Mouse (Mus musculus): ENCODE data around the gene Zc3h12c. TPM values are rescaled to one million over a fixed set of nuclear protein-coding genes. Genes with fewer than 3 reads are reported as not detected.
"Not testable (repeated sequence)": the region's sequence is repeated elsewhere in the genome, so short reads cannot be mapped to it uniquely, and the experiment has no call there.

The Zc3h12c gene
- polyA plus RNA-seq, 1 experiment from 2014 or later = 9.9 TPM

DNA sequence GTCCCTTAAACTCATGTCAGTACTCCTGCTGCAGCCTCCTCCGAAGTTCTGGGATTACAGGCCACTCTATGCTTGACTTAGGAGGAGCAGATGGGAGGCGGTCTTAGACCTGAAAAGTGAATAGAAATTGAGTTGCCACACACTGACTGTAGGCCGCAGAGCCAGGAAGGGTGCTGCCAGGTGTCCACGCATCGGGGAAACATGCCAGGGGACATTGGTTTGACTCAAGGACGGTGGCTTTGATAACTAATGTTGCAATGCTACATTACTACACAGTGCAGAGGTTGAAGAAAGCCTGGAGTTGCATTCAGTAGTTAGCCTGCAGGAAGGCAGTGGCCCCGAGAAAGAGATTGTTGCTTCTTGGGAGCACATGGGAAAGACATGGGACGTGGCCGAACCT, 76.6 kb downstream of the Zc3h12c start:
- ATAC-seq = no peak
- peaks cover 24% of the 10 kb centered on the region for H3K36me3 ChIP-seq (ENCODE audit: control insufficient read depth, insufficient read depth, low read length)
- WGBS = 91% methylated on average over 9 of the region's 9 CpGs

DNA sequence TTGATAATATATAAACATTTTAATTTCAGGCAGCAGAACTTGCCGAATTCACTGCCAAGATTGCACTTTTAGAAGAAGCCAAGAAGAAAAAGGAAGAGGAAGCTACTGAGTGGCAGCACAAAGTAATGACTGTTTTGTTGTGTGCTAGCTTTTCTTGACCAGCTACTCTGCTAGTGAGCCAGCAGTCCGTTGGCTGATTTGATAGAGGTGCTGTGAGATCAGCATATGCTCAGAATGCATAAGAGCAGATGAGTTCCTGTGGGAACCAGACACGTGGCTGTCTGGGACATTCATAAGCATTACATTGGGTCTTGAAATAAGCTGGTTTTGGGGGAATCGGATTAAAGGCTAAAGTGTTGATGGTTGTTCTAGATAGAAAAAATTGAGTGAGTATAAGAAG, 86.0 kb downstream of the Zc3h12c start:
- 90% methylated on average over 4 of the region's 4 CpGs for WGBS
- peaks cover 73% of the 10 kb centered on the region for H3K36me3 ChIP-seq (ENCODE audit: control insufficient read depth, insufficient read depth, low read length)
- no peaks in the 10 kb centered on the region for H3K9me3 ChIP-seq (replicated peaks; ENCODE audit: control insufficient read depth, low read length)
- no peak overlapping the region for H3K9ac ChIP-seq (ENCODE audit: low read length)
- ATAC-seq (no peak), DNase-seq (ENCODE audit: low spot score) (no peak)
- H3K4me3 ChIP-seq (ENCODE audit: low read depth, low read length) = no peak overlapping the region
- no peaks in the 10 kb centered on the region for H3K27me3 ChIP-seq (replicated peaks; ENCODE audit: control insufficient read depth, insufficient read depth, low read length)
- H3K27ac ChIP-seq (ENCODE audit: low read depth, low read length) = no peak overlapping the region
- H3K4me1 ChIP-seq (ENCODE audit: control insufficient read depth, insufficient read depth, low read length) = no peaks in the 10 kb centered on the region
- no peak overlapping the region for H3K4me2 ChIP-seq (ENCODE audit: low read length)

More for the DNA sequence above, 76.6 kb downstream of the Zc3h12c start:
- H3K9ac ChIP-seq (ENCODE audit: low read length) = no peak overlapping the region
- H3K27me3 ChIP-seq (replicated peaks; ENCODE audit: control insufficient read depth, insufficient read depth, low read length) = no peaks in the 10 kb centered on the region
- H3K9me3 ChIP-seq (replicated peaks; ENCODE audit: control insufficient read depth, low read length) = no peaks in the 10 kb centered on the region
- no peak overlapping the region for H3K27ac ChIP-seq (ENCODE audit: low read depth, low read length)
- H3K4me1 ChIP-seq (ENCODE audit: control insufficient read depth, insufficient read depth, low read length) = no peaks in the 10 kb centered on the region
- no peak overlapping the region for H3K4me3 ChIP-seq (ENCODE audit: low read depth, low read length)
- H3K4me2 ChIP-seq (ENCODE audit: low read length) = no peak overlapping the region
- no peak for DNase-seq (ENCODE audit: low spot score)

DNA sequence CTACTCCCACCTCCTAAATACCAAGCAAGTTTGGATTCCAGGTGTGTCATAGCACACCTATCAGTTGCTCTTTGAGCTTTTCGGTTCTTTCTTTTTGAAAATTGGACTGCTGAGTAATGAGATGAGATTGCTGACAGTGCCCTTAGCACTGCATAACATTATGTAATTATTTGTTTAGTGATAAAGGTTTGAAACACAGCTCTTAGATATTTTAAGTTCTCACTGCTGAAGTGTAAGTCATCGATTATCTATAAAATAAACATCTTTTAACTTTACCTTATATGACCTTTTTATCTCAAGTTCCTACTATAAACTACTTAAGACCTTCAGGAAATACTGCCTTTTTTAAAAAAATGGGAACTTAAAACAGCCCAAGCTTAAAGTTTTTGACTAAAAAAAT, 86.4 kb downstream of the Zc3h12c start:
- peaks cover 72% of the 10 kb centered on the region for H3K36me3 ChIP-seq (ENCODE audit: control insufficient read depth, insufficient read depth, low read length)
- no peaks in the 10 kb centered on the region for H3K4me1 ChIP-seq (ENCODE audit: control insufficient read depth, insufficient read depth, low read length)
- no peak overlapping the region for H3K9ac ChIP-seq (ENCODE audit: low read length)
- H3K4me3 ChIP-seq (ENCODE audit: low read depth, low read length) = no peak overlapping the region
- H3K27ac ChIP-seq (ENCODE audit: low read depth, low read length) = no peak overlapping the region
- H3K4me2 ChIP-seq (ENCODE audit: low read length) = no peak overlapping the region
- ATAC-seq (no peak), DNase-seq (ENCODE audit: low spot score) (no peak)
- no peaks in the 10 kb centered on the region for H3K9me3 ChIP-seq (replicated peaks; ENCODE audit: control insufficient read depth, low read length)
- H3K27me3 ChIP-seq (replicated peaks; ENCODE audit: control insufficient read depth, insufficient read depth, low read length) = no peaks in the 10 kb centered on the region
- WGBS = 96% methylated on average over 2 of the region's 2 CpGs

DNA sequence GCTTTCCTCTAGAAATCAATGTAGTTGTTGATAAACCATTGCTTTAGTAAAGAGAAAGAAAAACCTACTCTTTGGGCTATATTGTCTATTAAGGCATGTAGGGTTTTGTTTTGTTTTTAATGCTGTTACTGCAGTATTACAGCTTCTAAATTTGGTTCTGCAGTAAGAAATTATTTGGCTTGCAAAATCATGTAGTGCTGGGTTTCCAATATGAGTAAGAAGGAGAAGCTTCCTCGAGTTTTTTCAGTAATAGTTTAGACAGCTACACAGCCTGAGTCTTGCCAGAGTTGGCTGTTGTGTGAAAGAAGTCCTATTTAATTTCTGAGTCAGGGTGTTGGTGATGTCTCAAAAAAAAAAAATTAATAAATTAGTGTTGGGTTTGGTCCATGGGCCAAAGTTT, 90.7 kb downstream of the Zc3h12c start:
- H3K27ac ChIP-seq (ENCODE audit: low read depth, low read length) = no peak overlapping the region
- no peak overlapping the region for H3K4me2 ChIP-seq (ENCODE audit: low read length)
- no peak overlapping the region for H3K4me3 ChIP-seq (ENCODE audit: low read depth, low read length)
- WGBS = 87% methylated on average over 1 of the region's 1 CpGs
- H3K9ac ChIP-seq (ENCODE audit: low read length) = no peak overlapping the region
- no peaks in the 10 kb centered on the region for H3K4me1 ChIP-seq (ENCODE audit: control insufficient read depth, insufficient read depth, low read length)
- H3K27me3 ChIP-seq (replicated peaks; ENCODE audit: control insufficient read depth, insufficient read depth, low read length) = no peaks in the 10 kb centered on the region
- DNase-seq (ENCODE audit: low spot score) (no peak), ATAC-seq (no peak)
- H3K36me3 ChIP-seq (ENCODE audit: control insufficient read depth, insufficient read depth, low read length) = peaks cover 67% of the 10 kb centered on the region
- H3K9me3 ChIP-seq (replicated peaks; ENCODE audit: control insufficient read depth, low read length) = no peaks in the 10 kb centered on the region

GRCm38 (mm10) chr9:52076089-52076488, 92.3 kb downstream of the Zc3h12c start:
- ATAC-seq (0 out of 2 replicates have a peak, but pooled peaks have one; percentile 37), DNase-seq (ENCODE audit: low spot score) (no peak)
- Histone ChIP-seq H3K36me3 (ENCODE audit: control insufficient read depth, insufficient read depth, low read length) (peaks cover 65% of the 10 kb centered on the region), H3K4me2 (ENCODE audit: low read length) (no peak overlapping the region), H3K9ac (ENCODE audit: low read length) (no peak overlapping the region), H3K4me1 (ENCODE audit: control insufficient read depth, insufficient read depth, low read length) (no peaks in the 10 kb centered on the region), H3K27me3 (replicated peaks; ENCODE audit: control insufficient read depth, insufficient read depth, low read length) (no peaks in the 10 kb centered on the region), H3K27ac (ENCODE audit: low read depth, low read length) (no peak overlapping the region), H3K4me3 (ENCODE audit: low read depth, low read length) (no peak overlapping the region), H3K9me3 (replicated peaks; ENCODE audit: control insufficient read depth, low read length) (no peaks in the 10 kb centered on the region)
- 80% methylated on average over 2 of the region's 2 CpGs for WGBS

DNA sequence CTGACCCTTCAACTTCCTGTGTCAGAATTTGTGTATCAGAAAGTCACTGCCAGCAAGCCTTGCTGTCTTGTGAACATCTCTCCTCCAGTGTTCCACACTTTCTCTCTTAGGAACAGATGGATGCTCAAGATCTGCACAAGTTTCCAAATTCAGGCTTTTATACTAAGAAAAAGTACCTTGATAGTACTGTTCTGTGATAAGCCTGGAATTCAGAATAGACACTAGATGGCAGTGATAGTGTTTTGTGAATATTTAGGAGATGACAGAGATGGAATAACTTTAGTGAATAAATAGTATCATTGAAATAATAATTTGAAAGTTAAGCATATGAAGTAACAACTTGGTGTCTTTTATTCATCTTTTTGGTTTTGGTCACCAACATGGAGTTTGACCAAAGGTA, 96.2 kb downstream of the Zc3h12c start:
- DNase-seq (ENCODE audit: low spot score) (peak; percentile 30), ATAC-seq (no peak)
- H3K4me3 ChIP-seq (ENCODE audit: low read depth, low read length) = no peak overlapping the region
- no peak overlapping the region for H3K9ac ChIP-seq (ENCODE audit: low read length)
- H3K27ac ChIP-seq (ENCODE audit: low read depth, low read length) = no peak overlapping the region
- H3K4me2 ChIP-seq (ENCODE audit: low read length) = no peak overlapping the region
- no peaks in the 10 kb centered on the region for H3K9me3 ChIP-seq (replicated peaks; ENCODE audit: control insufficient read depth, low read length)
- no peaks in the 10 kb centered on the region for H3K27me3 ChIP-seq (replicated peaks; ENCODE audit: control insufficient read depth, insufficient read depth, low read length)
- no peaks in the 10 kb centered on the region for H3K4me1 ChIP-seq (ENCODE audit: control insufficient read depth, insufficient read depth, low read length)
- H3K36me3 ChIP-seq (ENCODE audit: control insufficient read depth, insufficient read depth, low read length) = peaks cover 69% of the 10 kb centered on the region

GRCm38 (mm10) chr9:52071352-52071751, 97.0 kb downstream of the Zc3h12c start:
- H3K36me3 ChIP-seq (ENCODE audit: control insufficient read depth, insufficient read depth, low read length) = peaks cover 68% of the 10 kb centered on the region
- not testable (repeated sequence) for H3K4me2 ChIP-seq (ENCODE audit: low read length); DNase-seq (ENCODE audit: low spot score)

GRCm38 (mm10) chr9:52070052-52070451, 98.3 kb downstream of the Zc3h12c start:
- peaks cover 73% of the 10 kb centered on the region for H3K36me3 ChIP-seq (ENCODE audit: control insufficient read depth, insufficient read depth, low read length)
- WGBS = 94% methylated on average over 2 of the region's 2 CpGs

More at GRCm38 (mm10) chr9:52071352-52071751, 97.0 kb downstream of the Zc3h12c start:
- H3K9me3 ChIP-seq (replicated peaks; ENCODE audit: control insufficient read depth, low read length); H3K4me1 ChIP-seq (ENCODE audit: control insufficient read depth, insufficient read depth, low read length); H3K27me3 ChIP-seq (replicated peaks; ENCODE audit: control insufficient read depth, insufficient read depth, low read length); H3K9ac ChIP-seq (ENCODE audit: low read length); ATAC-seq; H3K4me3 ChIP-seq (ENCODE audit: low read depth, low read length); H3K27ac ChIP-seq (ENCODE audit: low read depth, low read length): not testable (repeated sequence)

More at GRCm38 (mm10) chr9:52070052-52070451, 98.3 kb downstream of the Zc3h12c start:
- Histone ChIP-seq H3K9me3 (replicated peaks; ENCODE audit: control insufficient read depth, low read length) (no peaks in the 10 kb centered on the region), H3K4me1 (ENCODE audit: control insufficient read depth, insufficient read depth, low read length) (no peaks in the 10 kb centered on the region), H3K27me3 (replicated peaks; ENCODE audit: control insufficient read depth, insufficient read depth, low read length) (no peaks in the 10 kb centered on the region), H3K27ac (ENCODE audit: low read depth, low read length) (no peak overlapping the region), H3K4me3 (ENCODE audit: low read depth, low read length) (no peak overlapping the region), H3K4me2 (ENCODE audit: low read length) (no peak overlapping the region), H3K9ac (ENCODE audit: low read length) (no peak overlapping the region)
- DNase-seq (ENCODE audit: low spot score) (no peak), ATAC-seq (no peak)
